Mouse (Mus musculus) liver, adult 2 months (tissue): Measurements from ENCODE around the gene Slc25a25. TPM values are rescaled to one million over a fixed set of nuclear protein-coding genes. Genes with fewer than 3 reads are reported as not detected.

Source experiments
- DNase-seq: peaks from one replicate; pipeline ENCODE4 v3.0.0-alpha.2; 2011; ENCODE audit warnings: low read depth, low spot score; ENCODE audit errors: extremely low read depth
- H3K27ac ChIP-seq: fragments of 200-500 bp; replicated peaks from 2 replicates; pipeline ENCODE4 v1.5.1; 2012; ENCODE audit warnings: low read depth, mild to moderate bottlenecking, control low read depth, inconsistent platforms, low read length; ENCODE audit not compliant: insufficient read depth
- H3K27me3 ChIP-seq: fragments of 200-500 bp; 2 replicates; pipeline ENCODE4 v1.6.1; 2012; ENCODE audit warnings: mild to moderate bottlenecking, moderate library complexity, low read length, inconsistent platforms; ENCODE audit not compliant: control insufficient read depth, insufficient read depth
- H3K36me3 ChIP-seq: fragments of 200-500 bp; 2 replicates; pipeline ENCODE4 v1.6.1; 2012; ENCODE audit warnings: low read length, inconsistent platforms; ENCODE audit not compliant: control insufficient read depth, insufficient read depth
- H3K4me1 ChIP-seq: fragments of 200-500 bp; 2 replicates; pipeline ENCODE4 v1.6.1; 2011; ENCODE audit warnings: low read length; ENCODE audit not compliant: control insufficient read depth, insufficient read depth
- H3K4me3 ChIP-seq: fragments of 200-500 bp; 2 replicates; pipeline ENCODE4 v1.5.1; 2011; ENCODE audit warnings: low read depth, mild to moderate bottlenecking, control low read depth, low read length, moderate library complexity; ENCODE audit not compliant: insufficient read depth
- H3K79me2 ChIP-seq: fragments of 200-500 bp; 2 replicates; pipeline ENCODE4 v1.6.1; 2012; ENCODE audit warnings: inconsistent platforms, mild to moderate bottlenecking, low read length, moderate library complexity; ENCODE audit not compliant: control insufficient read depth, insufficient read depth
- H3K9ac ChIP-seq: fragments of 200-500 bp; 2 replicates; pipeline ENCODE4 v1.6.1; 2012; ENCODE audit warnings: low read depth, mild to moderate bottlenecking, control low read depth, inconsistent platforms, low read length
- CTCF ChIP-seq: fragments of 200-500 bp; IDR thresholded peaks from 2 replicates; pipeline ENCODE4 v1.5.1; 2011; ENCODE audit warnings: low read depth, low read length, control low read depth
- POLR2A ChIP-seq: fragments of 200-500 bp; IDR thresholded peaks from 2 replicates; pipeline ENCODE4 v1.6.1; 2011; ENCODE audit warnings: low read length, control low read depth; ENCODE audit not compliant: insufficient read depth; ENCODE audit errors: extremely low read depth
- WGBS: fragments of 180-500 bp; shearing (Covaris S2); methylation state at CpG from one replicate; pipeline ENCODE4 v1.1.7; 2018; 5-methylcytosine and 5-hydroxymethylcytosine counted together
- polyA plus RNA-seq: library from polyadenylated mRNA; depleted of rRNA; stranded (reverse); fragments of >200 nt; gene quantifications from 2 replicates; pipeline ENCODE4 v1.2.3, GENCODE M21; 2012; rRNA removed
- total RNA-seq: library from RNA; depleted of rRNA; stranded (reverse); fragments of >200 nt; gene quantifications from 2 replicates; pipeline ENCODE4 v1.2.3, GENCODE M21; 2014; rRNA removed

Slc25a25 gene
- total and polyA plus RNA-seq, 2 experiments: 41.9 to 57.9 TPM

DNA sequence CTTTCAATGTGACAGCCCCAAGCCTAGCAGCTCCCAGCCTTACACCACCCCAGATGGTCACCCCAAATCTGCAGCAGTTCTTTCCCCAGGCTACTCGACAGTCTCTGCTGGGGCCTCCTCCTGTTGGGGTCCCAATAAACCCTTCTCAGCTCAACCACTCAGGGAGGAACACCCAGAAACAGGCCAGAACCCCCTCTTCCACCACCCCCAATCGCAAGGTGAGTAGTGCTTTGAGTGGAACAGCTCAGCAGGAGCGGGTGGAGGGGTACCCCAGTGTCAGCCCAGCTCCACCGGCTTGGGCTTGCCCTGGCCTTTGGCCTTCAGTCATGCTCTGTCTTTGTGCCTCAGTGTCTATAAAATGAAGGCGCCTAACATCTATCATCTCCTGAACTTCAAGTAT lies 83.9 kb downstream of the Slc25a25 start:
- Histone ChIP-seq H3K79me2 (peaks cover 3% of the 10 kb centered on the region; the same call in 1 of the 2 replicates), H3K4me3 (no peak overlapping the region), H3K9ac (no peak overlapping the region), H3K4me1 (peaks cover 3% of the 10 kb centered on the region; the same call in 1 of the 2 replicates), H3K27me3 (no peaks in the 10 kb centered on the region), H3K27ac (no peak overlapping the region), H3K36me3 (peaks cover 4% of the 10 kb centered on the region; the same call in 1 of the 2 replicates)
- no peak for DNase-seq
- WGBS: 96% methylated on average over 5 of the region's 5 CpGs
- no peak for TF ChIP-seq POLR2A
- TF ChIP-seq CTCF: no peak

Other genes starting within 250 kb of the Slc25a25 start
- 10.9 and 11.9 TPM in 2 replicates for gene Pomt1, start 214.9 kb downstream of the Slc25a25 start, total RNA-seq
- 19.5 and 21.5 TPM in 2 replicates for gene Pomt1, start 214.9 kb downstream of the Slc25a25 start, polyA plus RNA-seq
- 27.5 and 36.7 TPM in 2 replicates for gene Uck1, start 191.3 kb downstream of the Slc25a25 start, total RNA-seq
- 66.1 and 96.7 TPM in 2 replicates for gene Uck1, start 191.3 kb downstream of the Slc25a25 start, polyA plus RNA-seq
- gene Golga2, start 164.1 kb downstream of the Slc25a25 start, total RNA-seq: 16.0 and 17.1 TPM in 2 replicates
- gene Golga2, start 164.1 kb downstream of the Slc25a25 start, polyA plus RNA-seq: 13.4 and 17.0 TPM in 2 replicates
- gene Swi5, start 163.4 kb downstream of the Slc25a25 start, total RNA-seq: 313 and 384 TPM in 2 replicates
- 171 and 203 TPM in 2 replicates for gene Swi5, start 163.4 kb downstream of the Slc25a25 start, polyA plus RNA-seq
- 9.5 and 10.0 TPM in 2 replicates for gene Ciz1, start 99.1 kb downstream of the Slc25a25 start, total RNA-seq
- gene Ciz1, start 99.1 kb downstream of the Slc25a25 start, polyA plus RNA-seq: 47.1 and 71.7 TPM in 2 replicates
- gene Dnm1, start 98.1 kb downstream of the Slc25a25 start, total RNA-seq: 0.09 and 0.40 TPM in 2 replicates
- 0.60 and 0.90 TPM in 2 replicates for gene Dnm1, start 98.1 kb downstream of the Slc25a25 start, polyA plus RNA-seq
- gene 1110008P14Rik, start 69.5 kb downstream of the Slc25a25 start, total RNA-seq: 25.8 and 32.5 TPM in 2 replicates
- gene 1110008P14Rik, start 69.5 kb downstream of the Slc25a25 start, polyA plus RNA-seq: 103 and 144 TPM in 2 replicates
- 2.1 and 10.0 TPM in 2 replicates for gene Lcn2, start 63.2 kb downstream of the Slc25a25 start, total RNA-seq
- 29.3 and 45.5 TPM in 2 replicates for gene Lcn2, start 63.2 kb downstream of the Slc25a25 start, polyA plus RNA-seq
- 22.6 and 30.7 TPM in 2 replicates for gene Ptges2, start 55.5 kb downstream of the Slc25a25 start, total RNA-seq
- 24.4 and 25.5 TPM in 2 replicates for gene Ptges2, start 55.5 kb downstream of the Slc25a25 start, polyA plus RNA-seq
- 0.67 and 0.83 TPM in 2 replicates for gene Naif1, start 988 bp downstream of the Slc25a25 start, total RNA-seq
- gene Naif1, start 988 bp downstream of the Slc25a25 start, polyA plus RNA-seq: 2.9 and 3.0 TPM in 2 replicates
- 7.0 and 7.2 TPM in 2 replicates for gene Fam102a, start 83.9 kb upstream of the Slc25a25 start, total RNA-seq
- 10.5 and 11.0 TPM in 2 replicates for gene Fam102a, start 83.9 kb upstream of the Slc25a25 start, polyA plus RNA-seq
- gene Dpm2, start 119.4 kb upstream of the Slc25a25 start, total RNA-seq: 6.5 and 8.4 TPM in 2 replicates
- gene Dpm2, start 119.4 kb upstream of the Slc25a25 start, polyA plus RNA-seq: 73.7 and 104 TPM in 2 replicates
- not detected in 2 replicates for gene Pip5kl1, start 123.4 kb upstream of the Slc25a25 start, total RNA-seq
- not detected in 2 replicates for gene Pip5kl1, start 123.4 kb upstream of the Slc25a25 start, polyA plus RNA-seq
- not detected in 2 replicates for gene 9430097D07Rik, start 124.2 kb upstream of the Slc25a25 start, total RNA-seq
- not detected in 2 replicates for gene 9430097D07Rik, start 124.2 kb upstream of the Slc25a25 start, polyA plus RNA-seq
- 0.74 and 1.2 TPM in 2 replicates for gene St6galnac4, start 135.7 kb upstream of the Slc25a25 start, total RNA-seq
- gene St6galnac4, start 135.7 kb upstream of the Slc25a25 start, polyA plus RNA-seq: 2.2 and 2.5 TPM in 2 replicates
- 38.0 and 45.6 TPM in 2 replicates for gene St6galnac6, start 148.3 kb upstream of the Slc25a25 start, total RNA-seq
- gene St6galnac6, start 148.3 kb upstream of the Slc25a25 start, polyA plus RNA-seq: 90.0 and 134 TPM in 2 replicates
- gene Ak1, start 170.3 kb upstream of the Slc25a25 start, total RNA-seq: 0.47 and 1.4 TPM in 2 replicates
- gene Ak1, start 170.3 kb upstream of the Slc25a25 start, polyA plus RNA-seq: 0.26 and 0.34 TPM in 2 replicates
- gene Eng, start 195.2 kb upstream of the Slc25a25 start, total RNA-seq: 14.2 and 25.9 TPM in 2 replicates
- gene Eng, start 195.2 kb upstream of the Slc25a25 start, polyA plus RNA-seq: 55.0 and 70.8 TPM in 2 replicates